Comparison of ENCODE assay signal across 8 mouse cellular contexts in genomic region chr4:149737383-149738324, GRCm38 (mm10). TPM values are rescaled to one million over a fixed set of nuclear protein-coding genes. Genes with fewer than 3 reads are reported as not detected.
DNase-seq lines count a peak whose midpoint lies in the region; ATAC-seq lines count a peak whose summit lies in the region.

Gene Tmem201, minus strand, starts transcription at chr4:149738044.

- DNase-seq in T-cell, adult 2 months (ENCODE audit: low spot score), result peak; percentile 94
- DNase-seq in cerebellum, postnatal 36 days, result peak; percentile 97 to 98
- peak; percentile 93 for DNase-seq in gastrocnemius, adult 18-20 months (ENCODE audit: low spot score)
- DNase-seq in left cerebral cortex, adult 18-20 months (ENCODE audit: low spot score in 2 of 2), result peak; percentile 96 to 97
- peak; percentile 96 for DNase-seq in right cerebral cortex, adult 18-20 months
- peak; percentile 72 for DNase-seq in urinary bladder, postnatal 10 days (ENCODE audit: low spot score)

- under 1% methylated on average over 83 of the region's 97 CpGs for WGBS in hindbrain, embryonic 16.5 days
- WGBS in macrophage (ENCODE audit: missing documents), result under 1% methylated on average over 95 of the region's 97 CpGs

- peak within 1 kb of the TSS; percentile 84 for H3K27ac ChIP-seq in hindbrain, embryonic 16.5 days (ENCODE audit: low read depth, low read length)
- H3K27ac ChIP-seq in macrophage, result no peak within 1 kb of the TSS

- peak within 1 kb of the TSS; percentile 92 for H3K4me3 ChIP-seq in hindbrain, embryonic 16.5 days (ENCODE audit: low read length)
- H3K4me3 ChIP-seq in macrophage (ENCODE audit: inconsistent target), result peak within 1 kb of the TSS; percentile 31

- no peaks in the 10 kb centered on the region; the same call in 1 of the 2 replicates for H3K79me2 ChIP-seq in macrophage (ENCODE audit: inconsistent target)

- peak within 1 kb of the TSS; percentile 69 for H3K4me2 ChIP-seq in hindbrain, embryonic 16.5 days (ENCODE audit: low read length)

- ATAC-seq in hindbrain, embryonic 16.5 days, result peak; percentile 91

- H3K4me1 ChIP-seq in hindbrain, embryonic 16.5 days (ENCODE audit: control insufficient read depth, insufficient read depth, low read depth, low read length), result peaks cover 50% of the 10 kb centered on the region

- peak within 1 kb of the TSS; percentile 94 for H3K9ac ChIP-seq in hindbrain, embryonic 16.5 days (ENCODE audit: low read depth, low read length)

- H3K9me3 ChIP-seq in hindbrain, embryonic 16.5 days (ENCODE audit: control insufficient read depth, low read length), result no peaks in the 10 kb centered on the region

- H3K27me3 ChIP-seq in hindbrain, embryonic 16.5 days (replicated peaks; ENCODE audit: control insufficient read depth, insufficient read depth, low read length), result no peaks in the 10 kb centered on the region

- peaks cover under 1% of the 10 kb centered on the region; the same call in 1 of the 2 replicates for H3K36me3 ChIP-seq in hindbrain, embryonic 16.5 days (ENCODE audit: control insufficient read depth, insufficient read depth, low read length)
- no peaks in the 10 kb centered on the region for H3K36me3 ChIP-seq in macrophage (ENCODE audit: inconsistent target)

RNA-seq across cellular contexts. Expression of gene Tmem201, which starts in this region (rescaled TPM):
- 10 to 100 TPM; 44.9 to 46.7 TPM for total RNA-seq in gastrocnemius, adult 18-20 months (2021)
- polyA plus RNA-seq in hindbrain, embryonic 16.5 days (2015; fragmentation: Nextera tagmentation; extraction: Ambion mirVana), result 43.9 and 49.7 TPM in 2 replicates
- 10 to 100 TPM; 61.0 to 64.6 TPM for total RNA-seq in left cerebral cortex, adult 18-20 months (2021)
- 10 to 100 TPM in 3 of 26 experiments, 1 to 10 TPM in 21, under 1 TPM in 2; 0.71 to 13.4 (median 4.4) TPM for total RNA-seq in macrophage (2018; cell fraction: chromatin; rRNA removed)
- 1 to 10 TPM; 1.8 to 5.4 (median 3.4) TPM for total RNA-seq in macrophage (2018; cell fraction: cytosol; rRNA removed)
- total RNA-seq in macrophage (2018; cell fraction: nucleus; rRNA removed), result 10 to 100 TPM in 2 of 26 experiments, 1 to 10 TPM in 23, under 1 TPM in 1; 0.65 to 23.3 (median 2.8) TPM
- 2.6 to 9.5 TPM (median 3.0 TPM) in 3 replicates for polyA plus RNA-seq in macrophage (2018)
